Mouse (Mus musculus): ENCODE measurements at regions not wholly inside any gene's neighbourhood (a gene's known extent, or its start where the extent isn't known, plus 50 kb on each side); places are given as distances from the start of the nearest gene placed in this dataset.

GRCm38 (mm10) chr2:147715791-147716190 is 331.0 kb downstream of the Foxa2 start:
- DNase-seq (ENCODE audit: low spot score), result no peak
- intact Hi-C loops (cut with DNase I), result no loop called here

DNA sequence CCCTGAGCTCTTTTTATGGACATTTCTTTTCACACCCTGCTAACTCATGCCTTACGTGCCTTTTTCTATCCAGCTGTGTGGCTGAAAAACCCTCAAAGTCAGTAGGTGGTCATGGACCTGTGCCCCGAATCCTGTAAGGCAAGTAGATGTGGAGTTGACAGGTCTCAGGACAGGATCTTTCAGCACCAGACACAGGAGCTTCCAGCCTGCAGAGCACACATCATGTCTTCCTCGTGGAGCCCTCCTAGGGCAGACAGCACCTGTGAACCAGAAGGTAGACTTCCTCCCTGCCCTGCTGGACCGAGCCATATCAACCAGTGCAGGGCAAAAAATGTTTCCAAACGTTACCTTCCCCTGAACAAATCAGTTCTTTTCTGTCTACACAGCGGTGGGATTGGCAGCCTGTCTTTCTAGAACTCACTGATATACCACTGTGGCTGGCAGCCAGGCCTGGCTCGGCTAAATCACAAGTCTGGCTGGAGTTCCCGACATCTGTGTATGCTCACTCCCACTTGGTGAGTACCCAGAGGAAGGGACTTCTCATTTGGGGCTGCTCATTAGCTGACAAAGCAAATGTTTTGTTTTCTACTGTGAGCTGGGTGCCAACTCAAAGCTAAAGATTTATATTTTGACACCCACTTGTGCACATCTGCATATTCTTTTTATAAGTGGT is 336.0 kb downstream of the Foxa2 start:
- intact Hi-C loops (cut with DNase I), result no loop called here
- DNase-seq (ENCODE audit: low spot score), result peak; percentile 2

DNA sequence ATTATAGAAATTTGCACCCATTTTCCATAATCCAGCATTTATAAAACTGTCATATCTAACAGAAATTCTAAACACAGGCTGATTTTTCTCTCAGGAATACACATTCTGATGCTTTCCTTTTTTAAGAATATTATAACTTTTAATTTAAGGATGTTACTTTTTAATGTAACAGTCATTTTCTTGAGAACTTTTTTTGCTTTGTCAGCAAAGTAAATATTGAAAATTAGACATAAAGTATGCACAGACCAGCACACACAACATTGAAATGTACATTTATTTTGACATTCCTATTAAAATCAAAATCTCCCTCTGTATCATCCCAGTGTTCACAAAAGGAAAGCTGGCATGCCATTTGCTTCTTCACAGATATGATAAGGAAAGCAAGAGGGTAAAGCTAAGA is 337.0 kb downstream of the Foxa2 start:
- intact Hi-C loops (cut with DNase I), result no loop called here
- no peak for DNase-seq (ENCODE audit: low spot score)

DNA sequence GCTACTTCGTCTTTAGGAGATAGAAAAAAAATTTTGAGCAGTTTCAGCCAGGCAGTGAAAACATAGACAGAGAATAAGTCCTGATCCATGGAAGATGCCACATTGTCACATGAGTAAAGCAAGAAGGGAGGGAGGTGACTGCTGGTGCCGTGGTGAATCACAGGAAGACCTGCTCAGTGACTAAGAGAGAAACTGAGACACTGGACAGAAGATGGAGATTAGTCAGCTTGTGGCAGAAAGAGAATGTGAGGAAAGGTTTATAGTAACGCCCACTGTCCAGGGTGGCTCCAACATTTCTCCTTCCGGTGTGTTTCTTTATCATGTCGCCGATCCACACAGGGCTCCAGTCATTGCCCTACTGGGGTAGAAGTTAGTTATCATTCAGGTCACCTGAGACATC is 339.6 kb downstream of the Foxa2 start:
- no peak for DNase-seq (ENCODE audit: low spot score)
- intact Hi-C loops (cut with DNase I), result no loop called here

GRCm38 (mm10) chr2:147703981-147704380 is 342.3 kb downstream of the Pax1 start:
- no peak for DNase-seq (ENCODE audit: low spot score)
- intact Hi-C loops (cut with DNase I), result no loop called here

DNA sequence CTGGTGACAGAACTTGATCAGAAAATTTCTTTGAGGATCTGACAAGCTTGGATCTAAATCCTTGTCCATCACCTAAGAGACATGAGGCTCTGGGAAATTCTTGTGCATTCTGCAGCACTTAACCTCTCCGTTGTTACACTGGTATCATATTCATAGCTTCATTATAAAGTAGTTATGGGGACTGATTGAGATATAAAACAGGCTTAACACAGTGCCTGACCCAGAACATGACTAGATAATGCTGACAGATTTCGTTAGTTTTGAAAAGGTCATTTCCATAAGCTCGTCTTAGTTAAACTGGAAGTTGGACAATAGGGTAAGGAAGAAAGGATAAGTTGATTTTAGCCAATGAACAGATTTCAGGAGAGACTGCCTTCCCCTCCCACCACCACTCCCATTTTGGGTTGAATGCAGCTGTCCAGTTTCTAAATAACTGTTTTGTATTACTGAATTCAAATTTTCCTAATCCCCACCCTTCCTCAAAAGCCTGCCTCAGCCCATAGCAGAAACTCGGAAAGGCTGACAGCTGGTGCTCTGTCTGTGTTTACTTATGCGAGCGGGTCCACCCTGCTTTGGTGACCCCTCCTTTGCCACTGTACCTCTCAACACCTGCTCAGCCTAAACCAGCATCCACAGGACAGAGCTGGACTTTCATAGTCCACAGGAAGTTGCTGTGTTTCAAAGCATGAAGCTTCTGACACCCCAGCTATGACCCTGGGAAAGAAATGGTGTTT is 340.8 kb downstream of the Pax1 start:
- intact Hi-C loops (cut with DNase I), result no loop called here
- no peak for DNase-seq (ENCODE audit: low spot score)

DNA sequence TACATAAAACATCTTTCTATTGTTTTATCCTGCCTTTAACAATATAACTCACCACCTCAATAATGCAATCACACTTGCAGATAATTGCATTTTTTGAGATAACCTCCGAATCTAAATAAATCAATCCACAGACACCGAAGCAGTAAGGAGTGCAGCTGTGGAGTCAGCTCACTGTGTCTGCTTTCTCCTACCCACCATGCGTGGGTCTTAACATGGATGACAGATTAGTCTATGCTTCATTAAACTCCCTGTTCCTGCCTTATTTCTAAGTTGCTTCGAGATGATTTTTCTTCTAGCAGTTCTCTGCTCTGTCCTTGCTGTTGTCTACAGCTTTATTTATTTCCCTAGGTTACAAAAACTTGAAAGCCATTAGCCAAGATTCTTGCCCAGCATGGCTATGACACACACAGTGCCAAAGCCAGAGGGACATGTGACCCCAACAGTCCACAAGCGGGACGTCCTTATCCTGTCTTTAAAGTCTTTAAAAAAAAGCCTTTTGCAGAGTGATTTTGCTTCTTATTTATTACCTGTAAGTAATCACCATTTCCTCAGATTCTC is 337.9 kb downstream of the Pax1 start:
- no peak for DNase-seq (ENCODE audit: low spot score)
- intact Hi-C loops (cut with DNase I), result no loop called here

GRCm38 (mm10) chr2:147691896-147692295 is 330.2 kb downstream of the Pax1 start:
- no peak for DNase-seq (ENCODE audit: low spot score)
- intact Hi-C loops (cut with DNase I), result no loop called here

- intact Hi-C loops (cut with DNase I), result no loop called here
- no peak for DNase-seq (ENCODE audit: low spot score)
Measured at GRCm38 (mm10) chr2:147690506-147691208, 328.9 kb downstream of the Pax1 start.

DNA sequence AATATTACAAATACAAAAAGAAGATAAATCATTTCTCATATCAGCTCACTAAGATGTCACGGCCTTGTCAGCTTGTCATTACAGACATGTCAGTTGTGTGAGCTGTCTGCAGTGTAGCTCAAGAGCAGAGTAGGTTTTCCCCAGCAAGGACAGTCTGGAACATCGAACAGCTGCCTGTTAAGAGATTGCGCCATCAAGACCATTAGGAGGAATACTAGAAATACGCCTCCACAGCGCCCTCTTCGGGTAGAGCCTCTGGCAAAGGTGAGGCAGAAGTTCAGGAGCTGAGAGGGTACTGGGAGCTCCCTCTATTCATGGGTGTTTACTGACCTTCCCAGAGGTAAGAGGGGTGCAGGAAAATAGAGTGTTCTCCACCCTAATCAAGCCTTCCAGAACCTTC is 327.0 kb downstream of the Pax1 start:
- DNase-seq (ENCODE audit: low spot score), result no peak
- intact Hi-C loops (cut with DNase I), result no loop called here

DNA sequence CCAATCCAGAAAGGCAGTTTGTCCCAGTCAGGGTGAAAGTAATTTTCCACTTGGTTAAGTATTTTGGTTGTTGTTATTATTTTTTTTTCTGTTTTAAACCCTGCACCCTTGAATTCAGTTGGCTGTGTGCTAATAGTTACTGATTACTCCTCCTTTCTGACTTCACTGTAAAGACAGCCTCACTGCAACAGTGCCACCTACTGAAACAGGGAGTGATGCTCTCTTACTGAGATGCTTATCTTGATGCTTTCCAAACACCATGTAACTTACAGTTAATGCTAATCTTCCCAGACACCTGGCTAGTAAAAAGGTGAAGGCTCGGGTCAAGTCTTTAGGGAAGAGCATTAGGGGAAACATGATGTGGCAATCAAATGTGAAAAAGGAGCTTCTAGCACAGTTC is 294.9 kb downstream of the Pax1 start:
- DNase-seq (ENCODE audit: low spot score), result no peak
- intact Hi-C loops (cut with DNase I), result no loop called here

DNA sequence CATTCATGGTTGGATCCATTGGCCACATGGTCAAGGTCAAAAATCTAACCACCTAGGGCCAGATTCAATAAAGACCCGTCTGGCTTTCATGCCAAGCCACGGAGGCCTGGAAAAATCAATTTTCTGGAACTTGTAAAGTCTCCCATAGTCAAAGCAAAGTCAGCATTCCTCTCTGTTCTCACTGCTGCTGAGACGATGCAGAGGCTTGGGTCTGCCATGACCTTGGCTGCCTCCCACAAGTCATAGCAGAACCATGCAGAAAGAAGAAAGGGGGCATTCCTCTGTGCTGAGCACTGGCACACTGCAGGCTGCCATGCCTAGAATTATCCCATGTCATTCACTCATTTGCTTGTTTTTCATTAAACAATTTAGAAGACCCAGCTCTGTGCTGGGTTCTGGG is 288.5 kb downstream of the Pax1 start:
- intact Hi-C loops (cut with DNase I), result no loop called here

DNA sequence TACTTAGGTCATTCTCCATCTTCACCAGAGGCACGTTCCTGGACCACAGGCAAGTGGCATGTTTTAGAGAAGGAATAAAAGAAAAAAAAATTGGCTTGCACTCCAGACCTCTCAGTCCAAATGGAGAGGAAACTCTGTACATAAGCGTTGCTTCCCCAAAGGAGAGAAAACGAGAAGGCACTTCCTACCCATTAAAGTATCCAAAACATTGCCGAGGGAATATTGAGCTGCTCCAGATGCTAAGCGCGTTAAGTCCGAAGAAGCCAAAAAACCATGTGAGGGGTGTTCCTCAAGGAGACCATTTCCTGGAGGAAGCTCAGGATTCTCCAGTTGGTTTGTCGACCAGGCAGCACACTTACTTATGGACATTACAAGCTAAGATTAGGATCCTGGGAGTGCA is 286.2 kb downstream of the Pax1 start:
- DNase-seq (ENCODE audit: low spot score), result no peak
- intact Hi-C loops (cut with DNase I), result no loop called here

More for the DNA sequence above, 288.5 kb downstream of the Pax1 start:
- no peak for DNase-seq (ENCODE audit: low spot score)

GRCm38 (mm10) chr2:147647506-147647905 is 285.8 kb downstream of the Pax1 start:
- DNase-seq (ENCODE audit: low spot score), result no peak
- intact Hi-C loops (cut with DNase I), result no loop called here

DNA sequence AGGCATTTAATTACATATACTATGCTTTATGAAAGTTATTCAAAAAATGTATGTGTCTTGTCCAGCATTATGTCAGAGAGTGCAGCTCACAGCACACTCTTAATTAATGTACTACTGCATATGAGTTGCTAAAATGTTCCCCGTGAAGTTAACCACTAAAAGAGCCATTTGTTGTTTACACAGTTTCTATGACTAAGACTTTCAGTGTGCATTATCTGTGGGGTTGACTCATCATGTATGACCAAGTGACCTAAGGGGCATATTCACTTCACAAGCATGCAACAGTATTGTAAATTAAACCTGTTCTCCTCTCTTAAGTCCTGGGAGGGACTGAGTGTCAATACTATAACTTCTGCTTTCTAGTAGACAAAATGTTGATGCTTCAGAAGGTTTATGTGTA is 276.2 kb downstream of the Pax1 start:
- no peak for DNase-seq (ENCODE audit: low spot score)
- intact Hi-C loops (cut with DNase I), result no loop called here

DNA sequence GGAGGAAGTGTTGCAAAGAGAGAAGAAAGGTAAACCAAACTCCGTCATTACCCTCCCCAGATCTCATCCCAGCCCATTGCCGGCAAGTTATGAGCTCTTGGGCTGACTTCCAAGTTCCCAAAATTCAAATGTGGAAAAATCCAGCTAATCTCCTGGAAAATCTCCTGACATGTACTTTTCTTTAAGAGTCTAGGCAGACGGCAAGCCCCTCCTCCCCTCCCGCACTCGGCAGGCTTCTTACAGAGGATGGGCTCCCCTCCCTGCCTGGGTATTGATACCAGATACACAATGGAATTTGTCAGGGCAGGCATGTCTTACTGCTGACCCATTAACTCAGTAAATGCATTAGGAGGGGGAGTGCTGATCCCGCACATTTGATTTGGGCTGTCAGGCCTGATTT is 271.0 kb downstream of the Pax1 start:
- no peak for DNase-seq (ENCODE audit: low spot score)

DNA sequence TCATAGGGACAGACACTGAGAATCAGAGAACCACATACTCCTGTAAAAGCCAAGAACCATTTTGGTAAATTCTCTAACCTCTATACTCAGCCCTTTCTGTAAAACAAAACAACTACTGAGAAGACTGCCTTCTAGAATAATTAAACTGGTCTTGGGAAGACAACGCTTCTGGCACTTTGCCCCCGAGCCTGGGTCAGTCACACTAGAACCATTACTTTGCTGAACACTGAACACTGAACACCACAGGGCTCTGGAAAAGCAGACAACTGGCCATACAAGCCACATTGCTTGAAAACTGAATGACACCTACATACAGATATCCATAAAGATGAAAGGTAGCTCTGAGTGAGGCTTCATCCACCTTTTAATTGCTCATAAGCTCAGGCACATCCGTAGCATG is 268.0 kb downstream of the Pax1 start:
- no peak for DNase-seq (ENCODE audit: low spot score)
- intact Hi-C loops (cut with DNase I), result no loop called here

More for the DNA sequence above, 271.0 kb downstream of the Pax1 start:
- intact Hi-C loops (cut with DNase I), result no loop called here

- DNase-seq (ENCODE audit: low spot score), result no peak
- intact Hi-C loops (cut with DNase I), result no loop called here
Measured at GRCm38 (mm10) chr2:147627096-147627495, 265.4 kb downstream of the Pax1 start.

GRCm38 (mm10) chr2:147623116-147623515 is 261.4 kb downstream of the Pax1 start:
- intact Hi-C loops (cut with DNase I), result no loop called here
- DNase-seq (ENCODE audit: low spot score), result no peak

- intact Hi-C loops (cut with DNase I), result no loop called here
- no peak for DNase-seq (ENCODE audit: low spot score)
Measured at GRCm38 (mm10) chr2:147617849-147618248, 256.1 kb downstream of the Pax1 start.

GRCm38 (mm10) chr2:147610343-147610742 is 248.6 kb downstream of the Pax1 start:
- DNase-seq (ENCODE audit: low spot score), result no peak

More at GRCm38 (mm10) chr2:147610343-147610742, 248.6 kb downstream of the Pax1 start:
- intact Hi-C loops (cut with DNase I), result no loop called here

Measured in heart, postnatal 25 days (tissue).